Mouse (Mus musculus): ENCODE data around the gene Zfyve21. TPM values are rescaled to one million over a fixed set of nuclear protein-coding genes. Genes with fewer than 3 reads are reported as not detected.
A peak's percentile ranks its signal among the peaks of the same experiment; 100 is the strongest.

Gene Zfyve21
- total and polyA plus RNA-seq, 2 experiments = 63.3 to 65.5 TPM

DNA sequence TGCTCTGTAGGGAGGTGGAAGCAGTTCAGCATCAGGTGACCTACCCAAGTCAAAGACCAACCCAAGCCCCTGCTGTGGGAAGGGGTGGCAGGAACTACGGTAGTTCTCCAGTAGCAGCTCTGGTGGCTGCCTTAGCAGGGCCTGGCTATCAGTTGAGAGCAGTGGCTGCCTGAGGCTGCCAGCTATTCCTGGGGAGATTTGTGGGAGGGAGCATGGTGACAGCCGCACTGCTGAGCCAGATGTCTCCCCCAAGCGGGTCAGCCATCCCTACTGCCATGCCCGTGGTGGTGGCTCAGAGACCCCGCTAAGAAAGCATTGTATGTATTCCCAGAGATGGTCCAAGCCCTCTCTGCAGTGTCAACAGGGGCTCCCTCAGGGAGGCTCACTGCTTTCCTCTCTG, 18.7 kb downstream of the Zfyve21 start:
- no peak overlapping the region for H3K27ac ChIP-seq (replicated peaks; ENCODE audit: insufficient read depth, low read depth, low read length)
- H3K27me3 ChIP-seq (ENCODE audit: control insufficient read depth, insufficient read depth, low read length) = no peaks in the 10 kb centered on the region
- no peaks in the 10 kb centered on the region for H3K4me1 ChIP-seq (ENCODE audit: control insufficient read depth, insufficient read depth, low read length)
- no peak overlapping the region for H3K9ac ChIP-seq (ENCODE audit: low read depth, low read length)
- peaks cover 28% of the 10 kb centered on the region for H3K36me3 ChIP-seq (ENCODE audit: control insufficient read depth, insufficient read depth, low read length)
- WGBS = 93% methylated on average over 5 of the region's 5 CpGs
- no peak for DNase-seq (ENCODE audit: extremely low read depth, low read depth, low spot score)
- no peaks in the 10 kb centered on the region for H3K79me2 ChIP-seq (ENCODE audit: control insufficient read depth, insufficient read depth, low read length)
- no peak overlapping the region for H3K4me3 ChIP-seq (ENCODE audit: insufficient read depth, low read depth, low read length)
- TF ChIP-seq POLR2A (IDR thresholded peaks at IDR 0.05; ENCODE audit: extremely low read depth, insufficient read depth, low read length) (no peak), CTCF (IDR thresholded peaks at IDR 0.05; ENCODE audit: low read depth, low read length) (no peak)

DNA sequence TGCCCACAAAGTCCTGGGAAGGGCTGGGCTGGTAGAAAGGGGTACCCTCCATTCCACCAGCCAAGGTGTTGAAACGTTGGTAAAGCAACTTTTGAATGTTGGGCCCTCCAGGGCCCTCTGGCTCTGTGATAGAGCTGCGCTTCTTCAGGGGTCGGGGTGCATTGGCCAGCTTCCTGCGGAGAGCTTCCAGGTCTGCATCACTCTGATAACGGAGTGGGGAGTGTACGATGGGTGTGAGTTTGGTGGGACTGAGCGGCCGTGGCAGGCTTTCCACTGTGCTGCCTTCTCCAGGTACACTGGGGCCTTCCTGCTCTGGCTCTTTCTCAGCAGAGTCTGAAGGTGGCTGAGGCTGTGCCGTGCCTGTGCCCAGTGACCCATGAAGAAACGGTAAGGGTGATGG, 19.5 kb downstream of the Zfyve21 start:
- no peak for TF ChIP-seq CTCF (IDR thresholded peaks at IDR 0.05; ENCODE audit: low read depth, low read length)
- TF ChIP-seq POLR2A (IDR thresholded peaks at IDR 0.05; ENCODE audit: extremely low read depth, insufficient read depth, low read length) = no peak
- H3K4me1 ChIP-seq (ENCODE audit: control insufficient read depth, insufficient read depth, low read length) = no peaks in the 10 kb centered on the region
- H3K36me3 ChIP-seq (ENCODE audit: control insufficient read depth, insufficient read depth, low read length) = peaks cover 26% of the 10 kb centered on the region
- DNase-seq (ENCODE audit: extremely low read depth, low read depth, low spot score) = no peak
- WGBS = 89% methylated on average over 10 of the region's 10 CpGs
- no peak overlapping the region for H3K4me3 ChIP-seq (ENCODE audit: insufficient read depth, low read depth, low read length)
- H3K27me3 ChIP-seq (ENCODE audit: control insufficient read depth, insufficient read depth, low read length) = no peaks in the 10 kb centered on the region
- no peak overlapping the region for H3K9ac ChIP-seq (ENCODE audit: low read depth, low read length)
- H3K27ac ChIP-seq (replicated peaks; ENCODE audit: insufficient read depth, low read depth, low read length) = no peak overlapping the region
- H3K79me2 ChIP-seq (ENCODE audit: control insufficient read depth, insufficient read depth, low read length) = no peaks in the 10 kb centered on the region

DNA sequence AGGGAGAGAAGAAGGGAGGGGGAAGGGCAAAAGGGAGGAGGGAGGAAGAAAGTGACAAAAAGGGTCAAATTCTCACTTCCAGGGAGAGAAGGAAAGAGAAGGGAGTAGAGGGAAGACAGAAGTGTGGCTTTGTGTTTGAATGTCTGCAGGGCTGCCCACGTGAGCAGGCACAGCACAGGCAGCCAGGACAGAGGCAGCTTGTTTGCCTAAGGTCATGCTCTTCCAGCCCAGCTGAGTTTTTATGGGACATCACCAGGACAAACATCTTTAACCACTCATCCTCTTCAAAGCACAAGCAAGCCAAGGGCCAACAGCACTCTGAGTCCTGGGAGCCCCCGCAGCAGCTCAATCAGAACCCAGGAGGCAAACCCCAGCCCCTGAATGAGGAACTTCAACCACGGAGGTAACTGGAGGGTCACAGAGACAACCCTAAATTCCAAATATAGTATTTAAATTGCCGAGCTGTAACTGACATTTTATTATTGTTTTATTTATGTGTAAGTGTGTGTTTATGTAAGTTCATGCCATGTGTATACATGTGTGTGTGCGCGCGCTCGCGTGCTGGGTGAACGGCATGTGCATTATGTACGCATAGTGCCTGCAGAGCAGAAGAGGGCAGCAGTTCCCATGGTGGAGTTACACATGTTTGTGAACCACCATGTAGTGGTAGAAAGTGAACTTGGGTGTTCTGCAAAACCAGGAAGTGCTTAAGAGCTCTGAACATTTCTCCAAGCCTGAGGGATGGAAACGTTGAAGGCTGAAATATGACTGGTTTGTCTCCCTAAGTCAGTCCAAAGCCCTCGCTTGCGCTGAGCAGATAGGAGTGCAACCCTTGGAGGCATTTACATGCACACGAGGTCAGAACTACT, 28.8 kb downstream of the Zfyve21 start:
- peak; percentile 71 for DNase-seq (ENCODE audit: extremely low read depth, low read depth, low spot score)
- H3K79me2 ChIP-seq (ENCODE audit: control insufficient read depth, insufficient read depth, low read length) = no peaks in the 10 kb centered on the region
- H3K27me3 ChIP-seq (ENCODE audit: control insufficient read depth, insufficient read depth, low read length) = no peaks in the 10 kb centered on the region
- no peak overlapping the region for H3K27ac ChIP-seq (replicated peaks; ENCODE audit: insufficient read depth, low read depth, low read length)
- H3K9ac ChIP-seq (ENCODE audit: low read depth, low read length) = no peak overlapping the region
- no peak for TF ChIP-seq POLR2A (IDR thresholded peaks at IDR 0.05; ENCODE audit: extremely low read depth, insufficient read depth, low read length)
- TF ChIP-seq CTCF (IDR thresholded peaks at IDR 0.05; ENCODE audit: low read depth, low read length) = no peak
- H3K4me3 ChIP-seq (ENCODE audit: insufficient read depth, low read depth, low read length) = no peak overlapping the region
- H3K4me1 ChIP-seq (ENCODE audit: control insufficient read depth, insufficient read depth, low read length) = no peaks in the 10 kb centered on the region; the same call in 1 of the 2 replicates
- WGBS = 65% methylated on average over 15 of the region's 15 CpGs
- peaks cover 11% of the 10 kb centered on the region for H3K36me3 ChIP-seq (ENCODE audit: control insufficient read depth, insufficient read depth, low read length)

- WGBS = 67% methylated on average over 2 of the region's 2 CpGs
Measured at GRCm38 (mm10) chr12:111843470-111843869, 29.5 kb downstream of the Zfyve21 start.

GRCm38 (mm10) chr12:111845953-111846352, 32.0 kb downstream of the Zfyve21 start:
- Histone ChIP-seq H3K27me3 (ENCODE audit: control insufficient read depth, insufficient read depth, low read length) (no peaks in the 10 kb centered on the region), H3K9ac (ENCODE audit: low read depth, low read length) (no peak overlapping the region), H3K4me3 (ENCODE audit: insufficient read depth, low read depth, low read length) (no peak overlapping the region), H3K4me1 (ENCODE audit: control insufficient read depth, insufficient read depth, low read length) (no peaks in the 10 kb centered on the region; the same call in 1 of the 2 replicates), H3K79me2 (ENCODE audit: control insufficient read depth, insufficient read depth, low read length) (no peaks in the 10 kb centered on the region; the same call in 1 of the 2 replicates), H3K27ac (replicated peaks; ENCODE audit: insufficient read depth, low read depth, low read length) (no peak overlapping the region), H3K36me3 (ENCODE audit: control insufficient read depth, insufficient read depth, low read length) (peaks cover 4% of the 10 kb centered on the region)
- TF ChIP-seq POLR2A (IDR thresholded peaks at IDR 0.05; ENCODE audit: extremely low read depth, insufficient read depth, low read length) (no peak), CTCF (IDR thresholded peaks at IDR 0.05; ENCODE audit: low read depth, low read length) (no peak)
- no peak for DNase-seq (ENCODE audit: extremely low read depth, low read depth, low spot score)
- WGBS = 95% methylated on average over 4 of the region's 4 CpGs

More at GRCm38 (mm10) chr12:111843470-111843869, 29.5 kb downstream of the Zfyve21 start:
- Histone ChIP-seq H3K9ac (ENCODE audit: low read depth, low read length) (no peak overlapping the region), H3K36me3 (ENCODE audit: control insufficient read depth, insufficient read depth, low read length) (peaks cover 9% of the 10 kb centered on the region), H3K27me3 (ENCODE audit: control insufficient read depth, insufficient read depth, low read length) (no peaks in the 10 kb centered on the region), H3K4me1 (ENCODE audit: control insufficient read depth, insufficient read depth, low read length) (no peaks in the 10 kb centered on the region; the same call in 1 of the 2 replicates), H3K4me3 (ENCODE audit: insufficient read depth, low read depth, low read length) (no peak overlapping the region), H3K27ac (replicated peaks; ENCODE audit: insufficient read depth, low read depth, low read length) (no peak overlapping the region), H3K79me2 (ENCODE audit: control insufficient read depth, insufficient read depth, low read length) (no peaks in the 10 kb centered on the region; the same call in 1 of the 2 replicates)
- TF ChIP-seq CTCF (IDR thresholded peaks at IDR 0.05; ENCODE audit: low read depth, low read length) (no peak), POLR2A (IDR thresholded peaks at IDR 0.05; ENCODE audit: extremely low read depth, insufficient read depth, low read length) (no peak)
- no peak for DNase-seq (ENCODE audit: extremely low read depth, low read depth, low spot score)

- Histone ChIP-seq H3K27ac (replicated peaks; ENCODE audit: insufficient read depth, low read depth, low read length) (no peak overlapping the region), H3K4me1 (ENCODE audit: control insufficient read depth, insufficient read depth, low read length) (no peaks in the 10 kb centered on the region; the same call in 1 of the 2 replicates), H3K27me3 (ENCODE audit: control insufficient read depth, insufficient read depth, low read length) (no peaks in the 10 kb centered on the region), H3K9ac (ENCODE audit: low read depth, low read length) (no peak overlapping the region), H3K36me3 (ENCODE audit: control insufficient read depth, insufficient read depth, low read length) (peaks cover 4% of the 10 kb centered on the region), H3K4me3 (ENCODE audit: insufficient read depth, low read depth, low read length) (no peak overlapping the region), H3K79me2 (ENCODE audit: control insufficient read depth, insufficient read depth, low read length) (peaks cover 2% of the 10 kb centered on the region)
- TF ChIP-seq POLR2A (IDR thresholded peaks at IDR 0.05; ENCODE audit: extremely low read depth, insufficient read depth, low read length) = no peak
- no peak for TF ChIP-seq CTCF (IDR thresholded peaks at IDR 0.05; ENCODE audit: low read depth, low read length)
- WGBS = 80% methylated on average over 10 of the region's 10 CpGs
- no peak for DNase-seq (ENCODE audit: extremely low read depth, low read depth, low spot score)
Measured at GRCm38 (mm10) chr12:111846815-111847214, 32.8 kb downstream of the Zfyve21 start.

Data from liver, adult 2 months (tissue).